Comparison of ENCODE assay signal across 8 mouse cellular contexts in genomic region chr14:34777810-34778209, GRCm38 (mm10). TPM values are rescaled to one million over a fixed set of nuclear protein-coding genes. Genes with fewer than 3 reads are reported as not detected.
DNase-seq lines count a peak whose midpoint lies in the region; ATAC-seq and TF ChIP-seq lines count a peak whose summit lies in the region.

No protein-coding gene starts in this region.

- no peak overlapping the region for H3K27ac ChIP-seq in bone marrow macrophage, adult 2 months (ENCODE audit: insufficient read depth, low read depth, low read length)
- no peak overlapping the region for H3K27ac ChIP-seq in embryonic fibroblast, embryonic 13.5 days (ENCODE audit: insufficient read depth, low read length)
- H3K27ac ChIP-seq in hindbrain, embryonic 15.5 days (replicated peaks): no peak overlapping the region

- no peaks in the 10 kb centered on the region for H3K9me3 ChIP-seq in hindbrain, embryonic 15.5 days

- 19% methylated on average over 10 of the region's 10 CpGs for WGBS in hindbrain, embryonic 15.5 days

- H3K4me1 ChIP-seq in bone marrow macrophage, adult 2 months (ENCODE audit: control insufficient read depth, insufficient read depth, low read length): no peaks in the 10 kb centered on the region
- no peaks in the 10 kb centered on the region for H3K4me1 ChIP-seq in embryonic fibroblast, embryonic 13.5 days (ENCODE audit: control insufficient read depth, insufficient read depth, low read length)
- no peaks in the 10 kb centered on the region for H3K4me1 ChIP-seq in hindbrain, embryonic 15.5 days (replicated peaks)

- TF ChIP-seq POLR2A in bone marrow macrophage, adult 2 months (IDR thresholded peaks at IDR 0.05; ENCODE audit: borderline replicate concordance, low read depth, low read length): no peak
- no peak for TF ChIP-seq POLR2A in embryonic fibroblast, embryonic 13.5 days (IDR thresholded peaks at IDR 0.05; ENCODE audit: low read depth, low read length)

- H3K4me3 ChIP-seq in bone marrow macrophage, adult 2 months (ENCODE audit: insufficient read depth, low read length): no peak overlapping the region
- no peak overlapping the region for H3K4me3 ChIP-seq in embryonic fibroblast, embryonic 13.5 days (ENCODE audit: insufficient read depth, low read length)
- H3K4me3 ChIP-seq in hindbrain, embryonic 15.5 days: no peak overlapping the region

- peak; percentile 24 for DNase-seq in urinary bladder, postnatal 14 days (ENCODE audit: low spot score)
- no peak for DNase-seq in urinary bladder, postnatal 10 days (ENCODE audit: low spot score)
- DNase-seq in left cerebral cortex, postnatal 4 days: peak; percentile 17
- no peak for DNase-seq in ovary, adult 18-20 months (ENCODE audit: low spot score)

- no peaks in the 10 kb centered on the region for H3K27me3 ChIP-seq in hindbrain, embryonic 15.5 days

- no peaks in the 10 kb centered on the region for H3K36me3 ChIP-seq in hindbrain, embryonic 15.5 days

- peak; percentile 62; the same call in 1 of the 2 replicates for ATAC-seq in hindbrain, embryonic 15.5 days (ENCODE audit: low FRiP score, low read depth)
- ATAC-seq in monocyte, adult 5-6 weeks (replicated peaks; ENCODE audit: insufficient number of reproducible peaks, low FRiP score, low TSS enrichment, poor library complexity, severe bottlenecking): peak; percentile 61; the same call in 1 of the 2 replicates

- H3K4me2 ChIP-seq in hindbrain, embryonic 15.5 days: no peak overlapping the region

- intact Hi-C loops in left cerebral cortex, postnatal 4 days (cut with DNase I): loop anchor here (2.0 kb wide), 1 partner anchor 159 kb away; no protein-coding TSS in a partner anchor

- no peak overlapping the region for H3K9ac ChIP-seq in hindbrain, embryonic 15.5 days

- TF ChIP-seq CTCF in bone marrow macrophage, adult 2 months (IDR thresholded peaks at IDR 0.05; ENCODE audit: low read depth, low read length): peak; percentile 48
- TF ChIP-seq CTCF in embryonic fibroblast, embryonic 13.5 days (IDR thresholded peaks at IDR 0.05; ENCODE audit: borderline replicate concordance, insufficient read depth, low read length): peak; percentile 96

RNA-seq across cellular contexts. Expression of gene Grid1, which starts 42.1 kb away (rescaled TPM):
- not detected in 2 replicates for polyA plus RNA-seq in bone marrow macrophage, adult 2 months (2012; ENCODE audit: insufficient read depth, insufficient read length, missing spikeins)
- not detected in 2 replicates for polyA plus RNA-seq in embryonic fibroblast, embryonic 13.5 days (2011; ENCODE audit: insufficient read length, low read depth, missing spikeins)
- 6.8 and 7.1 TPM in 2 replicates for polyA plus RNA-seq in hindbrain, embryonic 15.5 days (2015; fragmentation: Nextera tagmentation; extraction: Ambion mirVana)
- 10 to 100 TPM; 42.9 to 51.1 TPM for total RNA-seq in left cerebral cortex, postnatal 4 days (2021)
- total RNA-seq in monocyte, adult 5-6 weeks (2017): not detected in 3 replicates

Comparison
In these comparisons a context has a peak if more than half of its experiments do, and no peak if none do; other contexts are left out.
1. DNase-seq: peak in urinary bladder, postnatal 14 days (single experiment) and left cerebral cortex, postnatal 4 days (single experiment); none in urinary bladder, postnatal 10 days (single experiment) and ovary, adult 18-20 months (single experiment).